Mouse (Mus musculus): ENCODE measurements at regions not wholly inside any gene's neighbourhood (a gene's known extent, or its start where the extent isn't known, plus 50 kb on each side); places are given as distances from the start of the nearest gene placed in this dataset.

DNA sequence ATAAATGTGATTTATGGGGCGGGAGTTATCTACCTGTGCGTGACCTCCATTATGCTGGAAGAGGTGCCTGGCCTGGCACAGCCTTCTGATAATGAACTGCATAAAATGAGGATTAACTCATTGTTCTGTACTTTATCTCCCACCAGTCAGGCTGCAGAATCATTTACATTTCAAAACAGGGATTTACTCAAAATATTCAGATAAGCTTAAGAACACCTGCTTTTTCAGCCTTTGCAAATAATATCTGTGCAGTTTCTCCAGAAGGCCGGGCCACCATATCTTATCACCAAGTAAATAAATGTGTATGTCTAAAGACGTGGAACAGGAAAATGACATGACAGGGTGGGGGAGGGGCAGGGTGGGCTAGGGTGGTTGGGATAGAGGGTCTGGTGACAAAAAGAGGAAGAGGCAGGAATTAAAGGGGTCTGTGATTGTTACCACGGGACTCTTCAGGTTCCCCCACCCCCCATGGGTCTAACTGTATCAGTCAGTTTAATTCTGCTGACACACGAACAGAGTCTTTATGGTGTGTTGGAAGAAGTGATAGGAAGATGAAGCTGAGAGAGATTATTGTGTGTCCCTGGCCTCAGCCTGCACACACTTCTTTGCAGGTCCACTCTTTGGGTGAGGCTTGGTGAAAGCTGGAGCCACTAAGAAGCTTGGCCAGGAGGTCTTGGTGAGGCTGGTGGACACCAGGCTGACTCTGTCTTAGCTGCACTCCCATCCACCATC lies 154.6 kb upstream of the Sox11 start:
- TF ChIP-seq POLR2A (IDR thresholded peaks at IDR 0.05; ENCODE audit: borderline replicate concordance, extremely low read depth, low read depth, low read length), result no peak
- no peak for TF ChIP-seq CTCF (IDR thresholded peaks at IDR 0.05; ENCODE audit: insufficient read depth, low read length)
